Mouse (Mus musculus): ENCODE results near the gene Dnmt3a. TPM values are rescaled to one million over a fixed set of nuclear protein-coding genes. Genes with fewer than 3 reads are reported as not detected.

Dnmt3a gene
- polyA plus RNA-seq, 2 experiments, result 48.7 to 74.5 TPM

GRCm38 (mm10) chr12:3897057-3897545, 91.3 kb downstream of the Dnmt3a start:
- Histone ChIP-seq H3K27me3 (ENCODE audit: control insufficient read depth, insufficient read depth, low read length) (no peaks in the 10 kb centered on the region), H3K4me2 (replicated peaks; ENCODE audit: low read depth, low read length, severe bottlenecking) (no peak overlapping the region), H3K4me3 (replicated peaks; ENCODE audit: low read length) (no peak overlapping the region), H3K36me3 (ENCODE audit: control insufficient read depth, insufficient read depth, low read length) (peaks cover 79% of the 10 kb centered on the region), H3K9me3 (ENCODE audit: control insufficient read depth, low read length) (no peaks in the 10 kb centered on the region), H3K9ac (ENCODE audit: low read depth, low read length, severe bottlenecking) (no peak overlapping the region), H3K4me1 (ENCODE audit: control insufficient read depth, insufficient read depth, low read length) (peaks cover 18% of the 10 kb centered on the region), H3K27ac (replicated peaks; ENCODE audit: low read depth, low read length) (no peak overlapping the region)
- 88% methylated on average over 9 of the region's 9 CpGs for WGBS
- DNase-seq (ENCODE audit: low spot score), result no peak
- TF ChIP-seq POLR2A (IDR thresholded peaks at IDR 0.05; ENCODE audit: borderline replicate concordance, extremely low read depth, insufficient read depth, insufficient read length), result no peak
- ATAC-seq (ENCODE audit: low FRiP score, low read depth), result no peak

- no peaks in the 10 kb centered on the region for H3K27me3 ChIP-seq (ENCODE audit: control insufficient read depth, insufficient read depth, low read length)
- H3K4me1 ChIP-seq (ENCODE audit: control insufficient read depth, insufficient read depth, low read length), result peaks cover under 1% of the 10 kb centered on the region; the same call in 1 of the 2 replicates
- DNase-seq (ENCODE audit: low spot score) (no peak), ATAC-seq (ENCODE audit: low FRiP score, low read depth) (no peak)
- peaks cover 92% of the 10 kb centered on the region for H3K36me3 ChIP-seq (ENCODE audit: control insufficient read depth, insufficient read depth, low read length)
- no peak overlapping the region for H3K27ac ChIP-seq (replicated peaks; ENCODE audit: low read depth, low read length)
- H3K9ac ChIP-seq (ENCODE audit: low read depth, low read length, severe bottlenecking), result no peak overlapping the region
- no peak overlapping the region for H3K4me3 ChIP-seq (replicated peaks; ENCODE audit: low read length)
- no peak for TF ChIP-seq POLR2A (IDR thresholded peaks at IDR 0.05; ENCODE audit: borderline replicate concordance, extremely low read depth, insufficient read depth, insufficient read length)
- H3K4me2 ChIP-seq (replicated peaks; ENCODE audit: low read depth, low read length, severe bottlenecking), result no peak overlapping the region
- 86% methylated on average over 2 of the region's 2 CpGs for WGBS
- H3K9me3 ChIP-seq (ENCODE audit: control insufficient read depth, low read length), result no peaks in the 10 kb centered on the region
Observed at GRCm38 (mm10) chr12:3898811-3899210, 93.0 kb downstream of the Dnmt3a start.

GRCm38 (mm10) chr12:3905436-3905835, 99.6 kb downstream of the Dnmt3a start:
- Histone ChIP-seq H3K4me2 (replicated peaks; ENCODE audit: low read depth, low read length, severe bottlenecking) (no peak overlapping the region), H3K36me3 (ENCODE audit: control insufficient read depth, insufficient read depth, low read length) (peaks cover 93% of the 10 kb centered on the region), H3K9ac (ENCODE audit: low read depth, low read length, severe bottlenecking) (no peak overlapping the region), H3K27me3 (ENCODE audit: control insufficient read depth, insufficient read depth, low read length) (no peaks in the 10 kb centered on the region), H3K4me1 (ENCODE audit: control insufficient read depth, insufficient read depth, low read length) (no peaks in the 10 kb centered on the region), H3K27ac (replicated peaks; ENCODE audit: low read depth, low read length) (no peak overlapping the region), H3K9me3 (ENCODE audit: control insufficient read depth, low read length) (no peaks in the 10 kb centered on the region), H3K4me3 (replicated peaks; ENCODE audit: low read length) (no peak overlapping the region)
- ATAC-seq (ENCODE audit: low FRiP score, low read depth) (no peak), DNase-seq (ENCODE audit: low spot score) (no peak)
- 94% methylated on average over 9 of the region's 9 CpGs for WGBS
- TF ChIP-seq POLR2A (IDR thresholded peaks at IDR 0.05; ENCODE audit: borderline replicate concordance, extremely low read depth, insufficient read depth, insufficient read length), result no peak

- Histone ChIP-seq H3K9me3 (ENCODE audit: control insufficient read depth, low read length) (no peaks in the 10 kb centered on the region), H3K27me3 (ENCODE audit: control insufficient read depth, insufficient read depth, low read length) (no peaks in the 10 kb centered on the region), H3K4me2 (replicated peaks; ENCODE audit: low read depth, low read length, severe bottlenecking) (no peak overlapping the region), H3K27ac (replicated peaks; ENCODE audit: low read depth, low read length) (no peak overlapping the region), H3K36me3 (ENCODE audit: control insufficient read depth, insufficient read depth, low read length) (peaks cover 97% of the 10 kb centered on the region), H3K9ac (ENCODE audit: low read depth, low read length, severe bottlenecking) (no peak overlapping the region), H3K4me1 (ENCODE audit: control insufficient read depth, insufficient read depth, low read length) (no peaks in the 10 kb centered on the region), H3K4me3 (replicated peaks; ENCODE audit: low read length) (no peak overlapping the region)
- no peak for ATAC-seq (ENCODE audit: low FRiP score, low read depth)
- TF ChIP-seq POLR2A (IDR thresholded peaks at IDR 0.05; ENCODE audit: borderline replicate concordance, extremely low read depth, insufficient read depth, insufficient read length), result no peak
- no peak for DNase-seq (ENCODE audit: low spot score)
Observed at GRCm38 (mm10) chr12:3906308-3906707, 100.5 kb downstream of the Dnmt3a start.

GRCm38 (mm10) chr12:3907008-3907407, 101.2 kb downstream of the Dnmt3a start:
- Histone ChIP-seq H3K27ac (replicated peaks; ENCODE audit: low read depth, low read length) (no peak overlapping the region), H3K9me3 (ENCODE audit: control insufficient read depth, low read length) (no peaks in the 10 kb centered on the region), H3K9ac (ENCODE audit: low read depth, low read length, severe bottlenecking) (no peak overlapping the region), H3K27me3 (ENCODE audit: control insufficient read depth, insufficient read depth, low read length) (no peaks in the 10 kb centered on the region), H3K4me3 (replicated peaks; ENCODE audit: low read length) (no peak overlapping the region), H3K4me1 (ENCODE audit: control insufficient read depth, insufficient read depth, low read length) (no peaks in the 10 kb centered on the region), H3K36me3 (ENCODE audit: control insufficient read depth, insufficient read depth, low read length) (peaks cover 97% of the 10 kb centered on the region), H3K4me2 (replicated peaks; ENCODE audit: low read depth, low read length, severe bottlenecking) (no peak overlapping the region)
- DNase-seq (ENCODE audit: low spot score) (no peak), ATAC-seq (ENCODE audit: low FRiP score, low read depth) (no peak)
- TF ChIP-seq POLR2A (IDR thresholded peaks at IDR 0.05; ENCODE audit: borderline replicate concordance, extremely low read depth, insufficient read depth, insufficient read length), result no peak
- 84% methylated on average over 4 of the region's 4 CpGs for WGBS

- Histone ChIP-seq H3K9ac (ENCODE audit: low read depth, low read length, severe bottlenecking) (no peak overlapping the region), H3K9me3 (ENCODE audit: control insufficient read depth, low read length) (no peaks in the 10 kb centered on the region), H3K36me3 (ENCODE audit: control insufficient read depth, insufficient read depth, low read length) (peaks cover 94% of the 10 kb centered on the region), H3K4me3 (replicated peaks; ENCODE audit: low read length) (no peak overlapping the region), H3K4me2 (replicated peaks; ENCODE audit: low read depth, low read length, severe bottlenecking) (no peak overlapping the region), H3K27me3 (ENCODE audit: control insufficient read depth, insufficient read depth, low read length) (no peaks in the 10 kb centered on the region), H3K27ac (replicated peaks; ENCODE audit: low read depth, low read length) (no peak overlapping the region), H3K4me1 (ENCODE audit: control insufficient read depth, insufficient read depth, low read length) (no peaks in the 10 kb centered on the region)
- no peak for TF ChIP-seq POLR2A (IDR thresholded peaks at IDR 0.05; ENCODE audit: borderline replicate concordance, extremely low read depth, insufficient read depth, insufficient read length)
- 85% methylated on average over 13 of the region's 13 CpGs for WGBS
- ATAC-seq (ENCODE audit: low FRiP score, low read depth) (no peak), DNase-seq (ENCODE audit: low spot score) (no peak)
Observed at GRCm38 (mm10) chr12:3907418-3907817, 101.6 kb downstream of the Dnmt3a start.

All from limb, embryonic 14.5 days (tissue).